Mouse (Mus musculus) urinary bladder, postnatal 25 days (tissue): ENCODE data around the gene Sobp.

Source experiments
- DNase-seq: peaks from one replicate; pipeline ENCODE4 v3.0.0; 2022; ENCODE audit warnings: low spot score

The Sobp gene

GRCm38 (mm10) chr10:43086888-43087287, 87.4 kb downstream of the Sobp start:
- no peak for DNase-seq

- DNase-seq = no peak
Measured at GRCm38 (mm10) chr10:43084087-43084366, 90.3 kb downstream of the Sobp start.

- no peak for DNase-seq
Measured at GRCm38 (mm10) chr10:43083288-43084086, 90.8 kb downstream of the Sobp start.

GRCm38 (mm10) chr10:43081316-43081715, 93.0 kb downstream of the Sobp start:
- DNase-seq = no peak

GRCm38 (mm10) chr10:43075535-43076152, 98.7 kb downstream of the Sobp start:
- DNase-seq = no peak

GRCm38 (mm10) chr10:43073281-43073680, 101.0 kb downstream of the Sobp start:
- no peak for DNase-seq

- no peak for DNase-seq
Measured at GRCm38 (mm10) chr10:43070893-43071292, 103.4 kb downstream of the Sobp start.

- DNase-seq = no peak
Measured at GRCm38 (mm10) chr10:43065331-43065730, 109.0 kb downstream of the Sobp start.

- no peak for DNase-seq
Measured at GRCm38 (mm10) chr10:43061519-43062105, 112.7 kb downstream of the Sobp start.

- DNase-seq = no peak
Measured at GRCm38 (mm10) chr10:43055405-43055804, 118.9 kb downstream of the Sobp start.

- DNase-seq = no peak
Measured at GRCm38 (mm10) chr10:43054776-43055175, 119.6 kb downstream of the Sobp start.

- no peak for DNase-seq
Measured at GRCm38 (mm10) chr10:43053861-43054560, 120.3 kb downstream of the Sobp start.

GRCm38 (mm10) chr10:43052462-43052861, 121.9 kb downstream of the Sobp start:
- DNase-seq = no peak

- DNase-seq = no peak
Measured at GRCm38 (mm10) chr10:43047804-43048348, 126.5 kb downstream of the Sobp start.

GRCm38 (mm10) chr10:43043351-43044209, 130.8 kb downstream of the Sobp start:
- no peak for DNase-seq

- DNase-seq = no peak
Measured at GRCm38 (mm10) chr10:43042591-43043327, 131.6 kb downstream of the Sobp start.

- DNase-seq = no peak
Measured at GRCm38 (mm10) chr10:43041794-43042193, 132.5 kb downstream of the Sobp start.

- no peak for DNase-seq
Measured at GRCm38 (mm10) chr10:43037455-43037793, 136.9 kb downstream of the Sobp start.

GRCm38 (mm10) chr10:43036646-43037454, 137.5 kb downstream of the Sobp start:
- DNase-seq = no peak

GRCm38 (mm10) chr10:43035579-43035978, 138.8 kb downstream of the Sobp start:
- no peak for DNase-seq
